Mouse (Mus musculus): ENCODE measurements around the gene Phf13. TPM values are rescaled to one million over a fixed set of nuclear protein-coding genes. Genes with fewer than 3 reads are reported as not detected.

Gene Phf13
- polyA plus RNA-seq, 1 experiment from 2014 or later = 24.4 TPM

- WGBS = 27% methylated on average over 10 of the region's 10 CpGs
- H3K4me1 ChIP-seq (ENCODE audit: control insufficient read depth, insufficient read depth, low read length) = peaks cover 15% of the 10 kb centered on the region
- no peak for ATAC-seq
Measured at GRCm38 (mm10) chr4:151988014-151988341, 8.1 kb downstream of the Phf13 start.

GRCm38 (mm10) chr4:151986650-151987049, 9.4 kb downstream of the Phf13 start:
- WGBS = 74% methylated on average over 8 of the region's 8 CpGs
- Histone ChIP-seq H3K27ac (ENCODE audit: low read length) (no peak overlapping the region), H3K9me3 (replicated peaks; ENCODE audit: control insufficient read depth, low read length, poor library complexity, severe bottlenecking) (no peaks in the 10 kb centered on the region), H3K36me3 (ENCODE audit: control insufficient read depth, insufficient read depth, low read length) (peaks cover 10% of the 10 kb centered on the region), H3K27me3 (ENCODE audit: control insufficient read depth, insufficient read depth, low read depth, low read length) (no peaks in the 10 kb centered on the region), H3K4me3 (ENCODE audit: low read depth, low read length) (no peak overlapping the region), H3K9ac (ENCODE audit: low read depth, low read length) (no peak overlapping the region), H3K4me2 (ENCODE audit: low read length) (no peak overlapping the region), H3K4me1 (ENCODE audit: control insufficient read depth, insufficient read depth, low read length) (peaks cover 15% of the 10 kb centered on the region)
- no peak for ATAC-seq

More at GRCm38 (mm10) chr4:151988014-151988341, 8.1 kb downstream of the Phf13 start:
- H3K27me3 ChIP-seq (ENCODE audit: control insufficient read depth, insufficient read depth, low read depth, low read length) = no peaks in the 10 kb centered on the region
- H3K4me2 ChIP-seq (ENCODE audit: low read length) = peak overlapping the region; percentile 62
- H3K36me3 ChIP-seq (ENCODE audit: control insufficient read depth, insufficient read depth, low read length) = peaks cover 17% of the 10 kb centered on the region
- no peaks in the 10 kb centered on the region for H3K9me3 ChIP-seq (replicated peaks; ENCODE audit: control insufficient read depth, low read length, poor library complexity, severe bottlenecking)
- peak overlapping the region; percentile 87 for H3K27ac ChIP-seq (ENCODE audit: low read length)
- peak overlapping the region; percentile 82 for H3K4me3 ChIP-seq (ENCODE audit: low read depth, low read length)
- H3K9ac ChIP-seq (ENCODE audit: low read depth, low read length) = peak overlapping the region; percentile 97

GRCm38 (mm10) chr4:151985886-151986285, 10.2 kb downstream of the Phf13 start:
- Histone ChIP-seq H3K27me3 (ENCODE audit: control insufficient read depth, insufficient read depth, low read depth, low read length) (no peaks in the 10 kb centered on the region), H3K4me3 (ENCODE audit: low read depth, low read length) (no peak overlapping the region), H3K27ac (ENCODE audit: low read length) (no peak overlapping the region), H3K4me1 (ENCODE audit: control insufficient read depth, insufficient read depth, low read length) (peaks cover 15% of the 10 kb centered on the region), H3K4me2 (ENCODE audit: low read length) (no peak overlapping the region), H3K9me3 (replicated peaks; ENCODE audit: control insufficient read depth, low read length, poor library complexity, severe bottlenecking) (no peaks in the 10 kb centered on the region), H3K36me3 (ENCODE audit: control insufficient read depth, insufficient read depth, low read length) (peaks cover 7% of the 10 kb centered on the region), H3K9ac (ENCODE audit: low read depth, low read length) (no peak overlapping the region)
- 45% methylated on average over 10 of the region's 10 CpGs for WGBS
- no peak for ATAC-seq

GRCm38 (mm10) chr4:151983560-151983959, 12.5 kb downstream of the Phf13 start:
- no peaks in the 10 kb centered on the region for H3K9me3 ChIP-seq (replicated peaks; ENCODE audit: control insufficient read depth, low read length, poor library complexity, severe bottlenecking)
- WGBS = 33% methylated on average over 8 of the region's 9 CpGs
- H3K4me3 ChIP-seq (ENCODE audit: low read depth, low read length) = no peak overlapping the region
- no peak for ATAC-seq
- no peak overlapping the region for H3K9ac ChIP-seq (ENCODE audit: low read depth, low read length)
- no peaks in the 10 kb centered on the region for H3K27me3 ChIP-seq (ENCODE audit: control insufficient read depth, insufficient read depth, low read depth, low read length)
- H3K4me2 ChIP-seq (ENCODE audit: low read length) = no peak overlapping the region
- no peak overlapping the region for H3K27ac ChIP-seq (ENCODE audit: low read length)
- H3K4me1 ChIP-seq (ENCODE audit: control insufficient read depth, insufficient read depth, low read length) = peaks cover 15% of the 10 kb centered on the region
- H3K36me3 ChIP-seq (ENCODE audit: control insufficient read depth, insufficient read depth, low read length) = peaks cover 9% of the 10 kb centered on the region

GRCm38 (mm10) chr4:151983043-151983442, 13.0 kb downstream of the Phf13 start:
- Histone ChIP-seq H3K36me3 (ENCODE audit: control insufficient read depth, insufficient read depth, low read length) (peaks cover 9% of the 10 kb centered on the region), H3K4me2 (ENCODE audit: low read length) (no peak overlapping the region), H3K4me1 (ENCODE audit: control insufficient read depth, insufficient read depth, low read length) (peaks cover 14% of the 10 kb centered on the region), H3K4me3 (ENCODE audit: low read depth, low read length) (no peak overlapping the region), H3K9me3 (replicated peaks; ENCODE audit: control insufficient read depth, low read length, poor library complexity, severe bottlenecking) (no peaks in the 10 kb centered on the region), H3K9ac (ENCODE audit: low read depth, low read length) (no peak overlapping the region), H3K27me3 (ENCODE audit: control insufficient read depth, insufficient read depth, low read depth, low read length) (no peaks in the 10 kb centered on the region), H3K27ac (ENCODE audit: low read length) (no peak overlapping the region)
- 62% methylated on average over 17 of the region's 17 CpGs for WGBS
- no peak for ATAC-seq

GRCm38 (mm10) chr4:151981363-151981762, 14.7 kb downstream of the Phf13 start:
- no peak overlapping the region for H3K4me2 ChIP-seq (ENCODE audit: low read length)
- H3K4me1 ChIP-seq (ENCODE audit: control insufficient read depth, insufficient read depth, low read length) = peaks cover 3% of the 10 kb centered on the region; the same call in 1 of the 2 replicates
- 10% methylated on average over 5 of the region's 5 CpGs for WGBS
- no peak overlapping the region for H3K4me3 ChIP-seq (ENCODE audit: low read depth, low read length)
- no peaks in the 10 kb centered on the region for H3K27me3 ChIP-seq (ENCODE audit: control insufficient read depth, insufficient read depth, low read depth, low read length)
- no peaks in the 10 kb centered on the region for H3K9me3 ChIP-seq (replicated peaks; ENCODE audit: control insufficient read depth, low read length, poor library complexity, severe bottlenecking)
- peaks cover 12% of the 10 kb centered on the region for H3K36me3 ChIP-seq (ENCODE audit: control insufficient read depth, insufficient read depth, low read length)
- H3K27ac ChIP-seq (ENCODE audit: low read length) = no peak overlapping the region
- H3K9ac ChIP-seq (ENCODE audit: low read depth, low read length) = no peak overlapping the region
- ATAC-seq = peak; percentile 44

- no peak overlapping the region for H3K4me2 ChIP-seq (ENCODE audit: low read length)
- no peak overlapping the region for H3K9ac ChIP-seq (ENCODE audit: low read depth, low read length)
- ATAC-seq = no peak
- H3K27me3 ChIP-seq (ENCODE audit: control insufficient read depth, insufficient read depth, low read depth, low read length) = no peaks in the 10 kb centered on the region
- peaks cover 12% of the 10 kb centered on the region for H3K36me3 ChIP-seq (ENCODE audit: control insufficient read depth, insufficient read depth, low read length)
- 84% methylated on average over 8 of the region's 8 CpGs for WGBS
- no peaks in the 10 kb centered on the region for H3K4me1 ChIP-seq (ENCODE audit: control insufficient read depth, insufficient read depth, low read length)
- no peak overlapping the region for H3K4me3 ChIP-seq (ENCODE audit: low read depth, low read length)
- H3K27ac ChIP-seq (ENCODE audit: low read length) = no peak overlapping the region
- no peaks in the 10 kb centered on the region for H3K9me3 ChIP-seq (replicated peaks; ENCODE audit: control insufficient read depth, low read length, poor library complexity, severe bottlenecking)
Measured at GRCm38 (mm10) chr4:151980699-151981098, 15.4 kb downstream of the Phf13 start.

- Histone ChIP-seq H3K27ac (ENCODE audit: low read length) (peak overlapping the region; percentile 42; the same call in 1 of the 2 replicates), H3K4me3 (ENCODE audit: low read depth, low read length) (no peak overlapping the region), H3K4me2 (ENCODE audit: low read length) (no peak overlapping the region), H3K9me3 (replicated peaks; ENCODE audit: control insufficient read depth, low read length, poor library complexity, severe bottlenecking) (no peaks in the 10 kb centered on the region), H3K36me3 (ENCODE audit: control insufficient read depth, insufficient read depth, low read length) (peaks cover 30% of the 10 kb centered on the region), H3K9ac (ENCODE audit: low read depth, low read length) (0 out of 2 replicates have a peak overlapping the region, but pooled peaks have one; percentile 14), H3K4me1 (ENCODE audit: control insufficient read depth, insufficient read depth, low read length) (no peaks in the 10 kb centered on the region), H3K27me3 (ENCODE audit: control insufficient read depth, insufficient read depth, low read depth, low read length) (no peaks in the 10 kb centered on the region)
- ATAC-seq = peak; percentile 8; the same call in 1 of the 2 replicates
- WGBS = 46% methylated on average over 10 of the region's 10 CpGs
Measured at GRCm38 (mm10) chr4:151977748-151978147, 18.3 kb downstream of the Phf13 start.

GRCm38 (mm10) chr4:151975441-151975840, 20.6 kb downstream of the Phf13 start:
- Histone ChIP-seq H3K4me2 (ENCODE audit: low read length) (no peak overlapping the region), H3K4me3 (ENCODE audit: low read depth, low read length) (no peak overlapping the region), H3K4me1 (ENCODE audit: control insufficient read depth, insufficient read depth, low read length) (no peaks in the 10 kb centered on the region), H3K9me3 (replicated peaks; ENCODE audit: control insufficient read depth, low read length, poor library complexity, severe bottlenecking) (no peaks in the 10 kb centered on the region), H3K27ac (ENCODE audit: low read length) (no peak overlapping the region), H3K27me3 (ENCODE audit: control insufficient read depth, insufficient read depth, low read depth, low read length) (no peaks in the 10 kb centered on the region), H3K9ac (ENCODE audit: low read depth, low read length) (no peak overlapping the region), H3K36me3 (ENCODE audit: control insufficient read depth, insufficient read depth, low read length) (peaks cover 29% of the 10 kb centered on the region)
- ATAC-seq = no peak
- WGBS = 92% methylated on average over 3 of the region's 3 CpGs
